Mouse (Mus musculus) neural tube, embryonic 13.5 days (tissue): Measurements from ENCODE around the gene Gemin5. TPM values are rescaled to one million over a fixed set of nuclear protein-coding genes. Genes with fewer than 3 reads are reported as not detected.
A peak's percentile ranks its signal among the peaks of the same experiment; 100 is the strongest.

ENCODE experiments used
- ATAC-seq: fragments of 200-750 bp; cut with Nextera tagmentation; 2 replicates; pipeline ENCODE4 v1.8.0; 2017; ENCODE audit warnings: low read depth, mild to moderate bottlenecking, moderate TSS enrichment, moderate library complexity
- H3K27ac ChIP-seq: fragments of 300-500 bp; sonication (generic); replicated peaks from 2 replicates; pipeline ENCODE4 v1.5.1; 2015; ENCODE audit warnings: moderate library complexity, mild to moderate bottlenecking, inconsistent platforms
- H3K27me3 ChIP-seq: fragments of 300-500 bp; sonication (generic); 2 replicates; pipeline ENCODE4 v1.6.1; 2015; ENCODE audit warnings: mild to moderate bottlenecking, inconsistent platforms
- H3K36me3 ChIP-seq: fragments of 300-500 bp; sonication (generic); 2 replicates; pipeline ENCODE4 v1.6.1; 2015; ENCODE audit warnings: mild to moderate bottlenecking, inconsistent platforms
- H3K4me1 ChIP-seq: fragments of 300-500 bp; sonication (generic); replicated peaks from 2 replicates; pipeline ENCODE4 v1.6.1; 2015; ENCODE audit warnings: inconsistent platforms
- H3K4me2 ChIP-seq: fragments of 300-500 bp; sonication (generic); 2 replicates; pipeline ENCODE4 v1.6.1; 2015; ENCODE audit warnings: inconsistent platforms, mild to moderate bottlenecking, moderate library complexity
- H3K4me3 ChIP-seq: fragments of 300-500 bp; sonication (generic); 2 replicates; pipeline ENCODE4 v1.5.1; 2015; ENCODE audit warnings: mild to moderate bottlenecking, inconsistent platforms
- H3K9ac ChIP-seq: fragments of 300-500 bp; sonication (generic); 2 replicates; pipeline ENCODE4 v1.6.1; 2015; ENCODE audit warnings: moderate library complexity, mild to moderate bottlenecking, inconsistent platforms
- H3K9me3 ChIP-seq: fragments of 300-500 bp; sonication (generic); 2 replicates; pipeline ENCODE4 v1.6.1; 2016; ENCODE audit warnings: inconsistent platforms
- WGBS: fragments of 180-500 bp; shearing (Covaris S2); methylation state at CpG from one replicate; pipeline ENCODE4 v1.1.7; 2015; 5-methylcytosine and 5-hydroxymethylcytosine counted together
- polyA plus RNA-seq: library from polyadenylated mRNA; unstranded; fragments of >200 nt; fragmentation: Nextera tagmentation; extraction: Ambion mirVana; gene quantifications from 2 replicates; pipeline ENCODE4 v1.2.1, GENCODE M21; 2015

Gemin5 gene
- polyA plus RNA-seq, 1 experiment from 2014 or later, result 12.4 TPM

DNA sequence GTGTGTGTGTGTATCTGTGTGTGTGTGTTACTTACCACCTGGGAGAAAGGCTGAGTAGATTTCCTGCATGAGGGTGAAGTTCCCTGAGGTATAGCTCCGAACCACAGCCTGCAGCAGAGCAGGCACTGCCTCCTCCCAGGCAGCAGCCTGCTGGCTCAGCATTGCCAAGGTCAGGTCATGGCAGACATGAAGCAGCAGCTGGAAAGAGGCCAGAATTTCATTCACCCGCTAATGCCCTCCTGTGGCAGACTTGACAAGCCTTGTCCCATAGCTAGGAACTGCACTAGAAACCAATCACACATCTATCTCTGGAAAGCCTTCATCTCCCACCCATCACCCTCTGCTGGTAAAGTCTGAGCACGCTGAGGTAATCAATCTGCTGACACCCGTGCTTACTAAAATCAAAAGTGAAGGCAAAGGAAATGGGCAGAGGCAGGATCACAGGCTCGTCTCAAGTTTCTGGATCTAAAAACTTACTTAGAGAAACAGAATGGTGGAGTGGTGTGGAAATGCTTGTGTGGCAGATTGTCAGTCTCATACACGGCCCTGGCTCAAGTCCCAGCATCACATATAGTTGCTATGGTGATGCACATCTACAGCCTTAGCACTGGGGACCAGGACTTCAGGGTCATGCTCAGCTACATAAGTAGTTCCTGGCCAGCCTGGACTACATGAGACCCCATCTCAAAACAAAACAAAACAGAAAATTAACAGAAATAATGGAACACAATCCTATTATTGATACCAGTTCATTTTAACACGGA, 41.8 kb downstream of the Gemin5 start:
- no peak overlapping the region for H3K9ac ChIP-seq
- peaks cover 7% of the 10 kb centered on the region; the same call in 1 of the 2 replicates for H3K4me1 ChIP-seq
- no peaks in the 10 kb centered on the region for H3K27me3 ChIP-seq
- peaks cover 95% of the 10 kb centered on the region for H3K36me3 ChIP-seq
- 71% methylated on average over 7 of the region's 7 CpGs for WGBS
- ATAC-seq, result 0 out of 2 replicates have a peak, but pooled peaks have one; percentile 50
- no peak overlapping the region for H3K4me3 ChIP-seq
- H3K4me2 ChIP-seq, result no peak overlapping the region
- no peak overlapping the region for H3K27ac ChIP-seq
- H3K9me3 ChIP-seq, result no peaks in the 10 kb centered on the region

DNA sequence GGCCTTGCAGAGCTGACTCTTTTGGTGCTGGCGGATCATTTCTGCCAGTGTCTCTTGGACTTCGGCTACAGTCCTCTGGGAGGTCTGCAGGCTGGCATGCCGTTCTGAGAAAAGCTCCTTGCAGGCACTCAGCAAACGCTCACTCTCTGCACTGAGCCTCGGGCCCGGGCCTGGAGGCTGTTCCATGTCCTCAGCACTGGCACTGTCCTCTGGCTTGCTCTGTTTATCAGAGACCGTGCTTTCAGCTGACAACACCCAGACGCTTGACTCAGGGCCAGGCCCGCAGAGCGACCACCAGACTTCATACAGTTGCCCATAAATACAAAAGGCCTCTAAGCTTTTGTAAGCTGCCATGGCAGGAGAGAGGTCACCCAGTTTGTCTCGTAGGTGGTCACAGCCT, 43.3 kb downstream of the Gemin5 start:
- no peaks in the 10 kb centered on the region for H3K27me3 ChIP-seq
- H3K4me2 ChIP-seq, result no peak overlapping the region
- no peak overlapping the region for H3K4me3 ChIP-seq
- H3K4me1 ChIP-seq, result peaks cover 7% of the 10 kb centered on the region; the same call in 1 of the 2 replicates
- H3K9ac ChIP-seq, result no peak overlapping the region
- peaks cover 97% of the 10 kb centered on the region for H3K36me3 ChIP-seq
- 81% methylated on average over 11 of the region's 11 CpGs for WGBS
- no peak overlapping the region for H3K27ac ChIP-seq
- ATAC-seq, result no peak
- no peaks in the 10 kb centered on the region for H3K9me3 ChIP-seq

DNA sequence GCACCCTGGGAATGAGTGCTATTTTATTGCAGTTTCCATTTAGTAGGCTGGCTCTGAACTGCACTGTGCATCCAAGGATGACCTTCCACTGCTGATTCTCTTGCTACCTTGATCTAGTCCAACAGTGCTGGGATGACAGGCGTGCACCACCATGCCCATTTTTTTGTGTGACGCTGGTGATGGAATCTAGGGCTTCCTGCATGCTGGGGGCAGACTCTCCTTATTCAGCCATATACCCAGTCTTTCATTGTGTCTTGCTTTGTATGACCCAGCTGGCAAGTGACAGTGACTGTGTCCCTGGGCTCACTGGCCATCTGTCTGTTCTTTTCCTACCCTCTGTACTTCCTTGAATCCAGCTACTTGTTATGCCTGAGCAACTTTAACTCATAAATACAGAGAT, 44.6 kb downstream of the Gemin5 start:
- Histone ChIP-seq H3K4me3 (no peak overlapping the region), H3K4me1 (peaks cover 7% of the 10 kb centered on the region; the same call in 1 of the 2 replicates), H3K9ac (no peak overlapping the region), H3K36me3 (peaks cover 94% of the 10 kb centered on the region), H3K27ac (no peak overlapping the region), H3K9me3 (no peaks in the 10 kb centered on the region), H3K27me3 (no peaks in the 10 kb centered on the region), H3K4me2 (no peak overlapping the region)
- no peak for ATAC-seq
- WGBS, result 85% methylated on average over 2 of the region's 2 CpGs

DNA sequence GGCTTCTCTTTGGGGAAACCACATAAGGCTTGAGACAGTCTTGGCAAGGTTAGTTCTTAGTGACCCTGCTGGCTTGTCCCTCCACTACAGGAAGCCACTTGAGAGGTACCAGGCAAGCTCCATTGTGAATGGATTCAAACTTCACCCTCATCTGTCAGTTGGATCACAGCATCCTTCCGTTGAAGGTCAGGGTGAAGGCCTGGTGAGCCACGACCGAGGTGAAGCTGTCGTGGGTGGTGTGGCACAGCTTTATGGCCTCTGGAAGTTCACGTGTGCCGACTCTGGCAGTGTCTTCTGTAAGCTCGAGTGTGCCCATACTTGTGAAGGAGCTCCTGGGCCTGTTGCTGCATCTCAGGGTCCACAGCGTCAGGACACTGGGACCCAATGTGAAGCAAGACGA, 47.0 kb downstream of the Gemin5 start:
- H3K4me3 ChIP-seq, result no peak overlapping the region
- peaks cover 95% of the 10 kb centered on the region for H3K36me3 ChIP-seq
- no peak overlapping the region for H3K9ac ChIP-seq
- ATAC-seq, result no peak
- H3K4me2 ChIP-seq, result no peak overlapping the region
- WGBS, result 94% methylated on average over 9 of the region's 9 CpGs
- H3K27ac ChIP-seq, result no peak overlapping the region
- H3K4me1 ChIP-seq, result peaks cover 3% of the 10 kb centered on the region; the same call in 1 of the 2 replicates
- no peaks in the 10 kb centered on the region for H3K9me3 ChIP-seq
- no peaks in the 10 kb centered on the region for H3K27me3 ChIP-seq

DNA sequence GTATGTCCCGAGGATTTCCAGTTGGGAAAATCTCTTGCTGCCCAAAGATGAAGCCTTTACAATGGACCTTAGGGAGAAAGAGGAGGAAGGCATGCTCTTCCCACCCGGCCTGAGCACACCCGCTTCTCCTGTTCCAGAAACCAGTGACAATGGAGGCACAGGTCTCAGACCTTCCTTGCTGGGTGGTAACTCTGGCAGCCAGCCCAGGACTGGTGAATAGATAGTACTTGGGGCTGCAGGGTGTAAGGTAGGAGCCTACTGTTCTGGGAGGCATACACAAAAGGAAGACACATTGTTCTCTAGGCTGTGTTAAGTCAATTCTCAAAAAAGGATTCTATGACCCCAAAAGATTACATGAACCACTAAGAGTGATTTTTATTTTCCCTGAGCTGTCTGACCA, 47.7 kb downstream of the Gemin5 start:
- Histone ChIP-seq H3K36me3 (peaks cover 95% of the 10 kb centered on the region), H3K4me1 (no peaks in the 10 kb centered on the region), H3K9me3 (no peaks in the 10 kb centered on the region), H3K9ac (no peak overlapping the region), H3K27me3 (no peaks in the 10 kb centered on the region), H3K4me2 (no peak overlapping the region), H3K27ac (no peak overlapping the region), H3K4me3 (no peak overlapping the region)
- ATAC-seq, result no peak
- WGBS, result 88% methylated on average over 3 of the region's 3 CpGs

DNA sequence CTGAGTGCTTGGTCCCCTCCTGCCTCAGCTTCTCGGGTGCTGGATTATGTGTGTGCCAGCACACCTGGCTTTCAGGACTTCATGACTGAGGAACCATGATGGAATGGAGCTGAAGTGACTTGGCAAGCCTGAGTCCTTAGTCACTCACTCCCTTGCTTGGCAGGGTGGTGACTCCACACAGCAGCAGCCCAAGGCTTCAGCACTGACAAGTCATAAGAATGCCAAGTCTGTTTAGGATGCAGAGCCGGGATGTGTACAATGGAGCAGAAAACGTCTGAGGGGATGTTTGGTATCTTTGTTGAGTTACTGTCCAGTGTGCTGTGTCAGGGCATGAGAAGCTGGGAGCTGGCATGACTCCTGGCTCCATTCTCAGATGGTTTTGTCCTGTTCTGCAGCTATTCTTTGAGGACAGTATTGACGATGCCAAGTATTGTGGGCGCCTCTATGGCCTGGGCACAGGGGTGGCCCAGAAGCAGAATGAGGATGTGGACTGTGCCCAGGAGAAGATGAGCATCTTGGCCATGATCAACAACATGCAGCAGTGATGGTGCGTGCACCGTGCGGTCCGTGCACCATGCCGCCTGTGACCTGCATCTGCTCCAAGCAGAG, 51.2 kb downstream of the Gemin5 start:
- Histone ChIP-seq H3K4me1 (no peaks in the 10 kb centered on the region), H3K9ac (no peak overlapping the region), H3K27ac (no peak overlapping the region), H3K27me3 (no peaks in the 10 kb centered on the region), H3K36me3 (peaks cover 97% of the 10 kb centered on the region), H3K4me3 (no peak overlapping the region), H3K9me3 (no peaks in the 10 kb centered on the region), H3K4me2 (no peak overlapping the region)
- ATAC-seq, result no peak
- WGBS, result 88% methylated on average over 10 of the region's 10 CpGs

DNA sequence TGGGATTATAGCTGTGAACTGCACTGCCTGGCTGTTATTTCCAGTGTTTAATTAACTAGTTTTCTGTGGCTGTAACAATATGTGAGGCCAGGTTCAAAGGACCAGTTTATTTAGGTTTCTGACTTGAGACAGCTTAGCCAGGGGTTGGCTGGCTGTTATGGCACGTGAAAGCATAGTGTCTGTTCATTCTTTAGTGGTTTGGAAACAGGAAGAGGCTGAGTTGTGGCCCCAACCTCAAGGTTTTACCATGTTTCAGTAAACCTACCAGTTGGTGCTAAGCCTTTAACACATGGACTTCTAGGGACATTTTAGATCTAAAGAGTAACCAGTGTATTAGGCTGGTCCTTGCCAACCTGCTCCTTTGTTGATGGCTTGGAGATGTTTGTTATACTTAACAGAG, 51.8 kb downstream of the Gemin5 start:
- no peaks in the 10 kb centered on the region for H3K9me3 ChIP-seq
- H3K4me3 ChIP-seq, result no peak overlapping the region
- ATAC-seq, result no peak
- H3K4me2 ChIP-seq, result no peak overlapping the region
- no peaks in the 10 kb centered on the region for H3K4me1 ChIP-seq
- WGBS, result 93% methylated on average over 1 of the region's 1 CpGs
- no peak overlapping the region for H3K9ac ChIP-seq
- H3K36me3 ChIP-seq, result peaks cover 97% of the 10 kb centered on the region
- H3K27me3 ChIP-seq, result no peaks in the 10 kb centered on the region
- H3K27ac ChIP-seq, result no peak overlapping the region

DNA sequence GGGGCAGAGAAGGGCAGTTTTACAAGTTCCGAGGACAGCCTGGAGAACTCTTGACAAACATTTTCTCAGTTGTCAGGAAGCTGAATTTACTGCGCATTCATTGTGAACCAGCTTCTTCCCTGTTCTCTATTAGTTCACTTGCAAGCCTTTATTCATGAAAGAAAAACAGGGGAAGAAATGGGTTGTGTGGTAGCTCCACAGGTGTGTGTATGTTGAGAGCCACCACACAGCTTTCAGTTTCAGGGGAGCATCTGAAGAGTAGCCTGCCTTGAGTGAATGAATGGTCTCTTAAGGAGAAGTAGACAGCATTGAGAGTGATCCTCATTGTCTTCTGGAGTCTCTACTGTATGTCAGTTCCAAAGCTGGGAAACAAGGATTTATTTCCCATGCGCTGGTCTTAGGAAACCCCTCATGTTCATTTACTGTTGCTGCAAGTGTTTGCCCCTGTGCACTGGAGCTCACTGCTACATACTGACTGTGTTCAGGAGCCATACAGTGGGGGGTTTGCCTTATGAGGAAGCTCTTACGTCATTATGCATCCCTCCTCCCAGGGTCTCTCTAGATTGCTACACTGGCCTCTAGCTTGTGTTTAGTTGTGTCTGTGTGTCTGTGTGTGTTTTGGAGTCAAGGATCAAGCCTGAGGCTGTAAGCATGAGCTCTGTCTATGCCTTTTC, 60.5 kb downstream of the Gemin5 start:
- Histone ChIP-seq H3K4me3 (no peak overlapping the region), H3K9ac (0 out of 2 replicates have a peak overlapping the region, but pooled peaks have one; percentile 12), H3K27me3 (no peaks in the 10 kb centered on the region), H3K4me1 (peaks cover 39% of the 10 kb centered on the region), H3K9me3 (no peaks in the 10 kb centered on the region), H3K27ac (no peak overlapping the region), H3K4me2 (no peak overlapping the region), H3K36me3 (peaks cover 34% of the 10 kb centered on the region)
- WGBS, result 79% methylated on average over 4 of the region's 4 CpGs
- ATAC-seq, result no peak

DNA sequence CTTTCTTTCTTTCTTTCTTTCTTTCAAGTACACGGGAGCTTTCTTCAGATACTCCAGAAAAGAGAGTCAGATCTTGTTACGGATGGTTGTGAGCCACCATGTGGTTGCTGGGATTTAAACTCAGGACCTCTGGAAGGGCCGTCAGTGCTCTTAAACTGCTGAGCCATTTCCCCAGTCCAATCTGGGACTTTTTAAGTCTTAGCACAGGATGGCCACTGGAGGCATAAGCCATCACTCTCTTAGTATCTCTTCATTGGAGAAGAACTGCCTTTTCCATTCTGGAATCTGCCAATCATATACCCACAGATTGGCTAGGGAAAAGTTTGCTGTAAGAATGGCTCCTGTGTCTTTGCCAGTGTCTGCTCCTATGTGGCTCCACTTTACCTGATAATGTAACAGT, 61.3 kb downstream of the Gemin5 start:
- Histone ChIP-seq H3K9ac (no peak overlapping the region), H3K9me3 (no peaks in the 10 kb centered on the region), H3K27me3 (no peaks in the 10 kb centered on the region), H3K4me1 (peaks cover 43% of the 10 kb centered on the region), H3K4me2 (no peak overlapping the region), H3K36me3 (peaks cover 26% of the 10 kb centered on the region), H3K27ac (no peak overlapping the region), H3K4me3 (no peak overlapping the region)
- no peak for ATAC-seq
- 60% methylated on average over 3 of the region's 3 CpGs for WGBS

DNA sequence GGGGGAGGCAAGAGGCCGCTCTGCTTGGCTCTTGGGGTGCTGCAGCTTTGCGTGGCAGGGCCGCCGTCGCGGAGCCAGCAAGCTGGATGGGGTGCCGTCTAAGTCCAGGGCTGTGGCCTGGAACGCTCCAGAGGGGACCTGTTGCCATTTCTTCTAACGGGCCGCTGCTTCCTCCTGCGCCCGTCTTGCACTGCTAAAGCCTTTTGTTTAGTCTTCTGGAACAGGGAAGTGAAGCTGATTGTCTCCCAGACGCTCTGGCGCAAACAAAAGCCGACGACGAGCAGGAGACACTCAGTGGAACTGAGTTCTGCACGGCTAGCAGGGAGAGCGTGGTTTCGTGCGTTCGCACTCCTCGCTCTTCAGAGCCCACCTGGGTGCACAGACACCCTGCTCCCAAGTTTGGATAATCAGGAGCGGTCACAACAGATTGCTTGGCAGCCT, 64.0 kb downstream of the Gemin5 start:
- no peaks in the 10 kb centered on the region for H3K36me3 ChIP-seq
- peak overlapping the region; percentile 98 for H3K4me3 ChIP-seq
- peak; percentile 33; the same call in 1 of the 2 replicates for ATAC-seq
- H3K27me3 ChIP-seq, result no peaks in the 10 kb centered on the region
- H3K4me2 ChIP-seq, result peak overlapping the region; percentile 76
- peaks cover 43% of the 10 kb centered on the region for H3K4me1 ChIP-seq
- under 1% methylated on average over 24 of the region's 24 CpGs for WGBS
- peak overlapping the region; percentile 88 for H3K27ac ChIP-seq
- no peaks in the 10 kb centered on the region for H3K9me3 ChIP-seq
- H3K9ac ChIP-seq, result peak overlapping the region; percentile 93

DNA sequence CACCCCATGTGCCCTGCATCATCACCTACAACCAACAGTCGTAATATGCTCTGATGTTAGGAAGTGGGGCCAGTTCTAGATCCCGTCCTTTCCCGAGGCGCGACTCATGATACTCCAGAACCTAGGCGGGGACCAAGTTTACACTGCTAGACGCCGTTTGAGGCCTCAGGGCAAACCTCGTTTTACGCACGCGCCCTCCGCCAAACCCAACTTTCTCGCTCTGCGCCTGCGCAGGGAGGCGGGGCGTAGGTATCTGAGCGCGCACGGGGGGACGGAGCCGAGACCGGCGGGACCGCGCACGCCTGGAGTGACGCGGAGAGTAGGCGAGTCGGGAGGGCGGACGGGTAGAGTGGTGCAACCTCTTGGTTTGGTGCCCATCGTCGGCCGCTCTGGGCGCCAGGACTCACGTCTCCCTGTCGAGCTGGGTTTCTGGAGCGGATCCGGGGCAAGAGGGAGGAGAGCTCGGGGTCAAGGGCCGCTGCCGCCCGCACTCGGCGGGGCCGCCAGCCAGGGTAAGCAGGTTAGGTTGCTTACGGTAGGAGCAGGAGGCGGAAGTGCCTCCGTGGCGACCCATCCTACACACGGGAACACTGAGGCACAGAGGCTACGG, 64.5 kb downstream of the Gemin5 start, which contains the start of gene Cnot8:
Cnot8 (plus strand) TSS at position 457 of the 610 bp plus-strand sequence.
- peak within 1 kb of the TSS; percentile 88 for H3K27ac ChIP-seq

DNA sequence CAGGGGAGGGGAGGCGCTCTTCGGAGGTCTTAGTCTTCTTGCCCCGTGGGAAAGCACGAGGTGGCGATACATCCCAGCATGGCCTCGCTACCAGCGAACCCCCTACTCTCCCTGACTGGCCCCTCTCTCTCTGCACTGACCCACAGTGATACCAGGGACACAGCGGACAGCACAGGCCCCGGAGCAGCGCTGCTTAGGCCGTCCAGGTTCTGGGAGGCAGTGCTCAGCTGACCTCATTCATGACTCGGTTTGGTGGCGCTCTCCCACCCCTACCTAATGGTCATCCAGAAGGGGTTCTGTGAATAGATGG, 65.0 kb downstream of the Gemin5 start:
- Histone ChIP-seq H3K4me1 (peaks cover 43% of the 10 kb centered on the region), H3K27me3 (peaks cover 10% of the 10 kb centered on the region), H3K9me3 (no peaks in the 10 kb centered on the region), H3K9ac (peak overlapping the region; percentile 76), H3K27ac (peak overlapping the region; percentile 69), H3K4me3 (peak overlapping the region; percentile 98), H3K4me2 (peak overlapping the region; percentile 61), H3K36me3 (no peaks in the 10 kb centered on the region)
- peak; percentile 64 for ATAC-seq
- WGBS, result 54% methylated on average over 13 of the region's 13 CpGs

More for the DNA sequence above, 64.5 kb downstream of the Gemin5 start, which contains the start of gene Cnot8:
- H3K4me2 ChIP-seq, result peak within 1 kb of the TSS; percentile 76
- peak within 1 kb of the TSS; percentile 98 for H3K4me3 ChIP-seq
- peak; percentile 97 for ATAC-seq
- no peaks in the 10 kb centered on the region for H3K36me3 ChIP-seq
- peaks cover 43% of the 10 kb centered on the region for H3K4me1 ChIP-seq
- peaks cover 5% of the 10 kb centered on the region; the same call in 1 of the 2 replicates for H3K27me3 ChIP-seq
- H3K9ac ChIP-seq, result peak within 1 kb of the TSS; percentile 93
- under 1% methylated on average over 55 of the region's 55 CpGs for WGBS
- H3K9me3 ChIP-seq, result no peaks in the 10 kb centered on the region
